9 mouse cellular contexts compared by ENCODE assay signal in the genomic region with DNA sequence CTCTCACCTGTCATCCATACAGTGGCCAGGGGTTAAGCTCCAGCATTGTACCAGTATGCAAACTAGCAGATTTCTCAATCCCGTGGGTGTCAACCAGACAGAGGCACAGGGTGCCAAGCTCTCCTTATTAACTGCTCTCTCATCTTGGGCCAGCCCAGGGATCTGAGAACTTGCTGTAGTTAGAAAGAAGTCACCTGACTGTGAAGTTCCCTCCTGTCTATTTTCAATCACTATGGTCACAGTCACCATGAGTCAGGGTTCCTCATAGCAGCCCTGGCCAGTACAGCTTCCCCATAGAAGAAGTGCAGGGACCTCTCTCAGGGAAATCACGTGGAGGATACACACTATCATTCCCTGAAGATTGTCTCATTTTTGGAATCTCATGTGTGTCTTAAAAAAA.
DNase-seq lines count a peak whose midpoint lies in the region; ATAC-seq and TF ChIP-seq lines count a peak whose summit lies in the region.
"Had no signal": no experiment of that assay in that cellular context is flagged by ENCODE, and none has a peak within 500 bp of the region (broad histone marks: within the 10 kb centered on the region; RNA-seq: fewer than 3 reads in every experiment).

No protein-coding gene starts in this region.

- no peak overlapping the region for H3K27ac ChIP-seq in liver, postnatal 0 days (ENCODE audit: low read depth)
- H3K27ac ChIP-seq: limb, embryonic 12.5 days had no signal

- no peaks in the 10 kb centered on the region for H3K27me3 ChIP-seq in liver, postnatal 0 days (ENCODE audit: insufficient read depth, low read length)

- no peak overlapping the region for H3K4me2 ChIP-seq in liver, postnatal 0 days (ENCODE audit: low read depth, low read length)
- H3K4me2 ChIP-seq: limb, embryonic 12.5 days had no signal

- WGBS in liver, postnatal 0 days (ENCODE audit: insufficient replicate concordance), result 29% methylated on average over 2 of the region's 2 CpGs

- no peak for TF ChIP-seq EP300 in liver, postnatal 0 days (IDR thresholded peaks at IDR 0.05; ENCODE audit: low read depth)

- peak; percentile 60 for DNase-seq in adrenal gland, adult 2 months
- DNase-seq in adrenal gland, postnatal 25 days, result no peak
- DNase-seq in layer of hippocampus, adult 11-12 months (ENCODE audit: low spot score), result peak; percentile 53
- no peak for DNase-seq in layer of hippocampus, postnatal 14 days (ENCODE audit: low spot score in 2 of 2)
- peak; percentile 47 for DNase-seq in c-Kit-positive CD71-negative TER-119-negative erythroid progenitor cells, embryonic 14.5 days (ENCODE audit: low read depth)
- DNase-seq in liver, postnatal 0 days, result no peak
- DNase-seq in yolk sac, embryonic 10.5 days (ENCODE audit: low spot score), result no peak
- no peak for DNase-seq in right cerebral cortex, postnatal 10 days (ENCODE audit: low spot score in 2 of 2)

- no peak overlapping the region for H3K4me3 ChIP-seq in liver, postnatal 0 days (ENCODE audit: low read depth, low read length)
- H3K4me3 ChIP-seq: limb, embryonic 12.5 days had no signal

- H3K4me1 ChIP-seq in liver, postnatal 0 days (ENCODE audit: insufficient read depth), result peaks cover 20% of the 10 kb centered on the region

- no peak for TF ChIP-seq CTCF in liver, postnatal 0 days (IDR thresholded peaks at IDR 0.05; ENCODE audit: low read depth)

- H3K9me3 ChIP-seq in liver, postnatal 0 days (ENCODE audit: low read length), result no peaks in the 10 kb centered on the region
- H3K9me3 ChIP-seq: limb, embryonic 12.5 days had no signal

- H3K36me3 ChIP-seq in liver, postnatal 0 days (replicated peaks; ENCODE audit: insufficient read depth, low read length), result no peaks in the 10 kb centered on the region
- H3K36me3 ChIP-seq: limb, embryonic 12.5 days had no signal

- peak; percentile 78 for ATAC-seq in liver, postnatal 0 days

- no peak overlapping the region for H3K9ac ChIP-seq in liver, postnatal 0 days (replicated peaks)
- H3K9ac ChIP-seq: limb, embryonic 12.5 days had no signal

Comparison
In these comparisons a context has a peak if more than half of its experiments do, and no peak if none do; other contexts are left out.
1. DNase-seq: peak in adrenal gland, adult 2 months (single experiment), layer of hippocampus, adult 11-12 months (single experiment) and c-Kit-positive CD71-negative TER-119-negative erythroid progenitor cells, embryonic 14.5 days (single experiment); none in adrenal gland, postnatal 25 days (single experiment), layer of hippocampus, postnatal 14 days (0 of 2), liver, postnatal 0 days (single experiment), yolk sac, embryonic 10.5 days (single experiment) and right cerebral cortex, postnatal 10 days (0 of 2).